Mouse (Mus musculus) intestine, postnatal 0 days (tissue): Measurements from ENCODE around the gene Vav2. TPM values are rescaled to one million over a fixed set of nuclear protein-coding genes. Genes with fewer than 3 reads are reported as not detected.

Experiments used
- ATAC-seq: fragments of 200-750 bp; cut with Nextera tagmentation; 2 replicates; pipeline ENCODE4 v1.8.0; 2017; ENCODE audit warnings: mild to moderate bottlenecking, moderate TSS enrichment, moderate library complexity
- H3K27ac ChIP-seq: fragments of 300-500 bp; sonication (generic); 2 replicates; pipeline ENCODE4 v1.5.1; 2014; ENCODE audit warnings: mild to moderate bottlenecking, low read depth, low read length, moderate library complexity
- H3K27me3 ChIP-seq: fragments of 300-500 bp; sonication (generic); replicated peaks from 2 replicates; pipeline ENCODE4 v1.6.1; 2014; ENCODE audit warnings: low read length, mixed read lengths; ENCODE audit not compliant: control insufficient read depth, insufficient read depth
- H3K36me3 ChIP-seq: fragments of 300-500 bp; sonication (generic); 2 replicates; pipeline ENCODE4 v1.6.1; 2014; ENCODE audit warnings: mild to moderate bottlenecking, moderate library complexity; ENCODE audit not compliant: control insufficient read depth, insufficient read depth
- H3K4me1 ChIP-seq: fragments of 300-500 bp; sonication (generic); replicated peaks from 2 replicates; pipeline ENCODE4 v1.6.1; 2014; ENCODE audit warnings: antibody characterized with exemption, low read length, mixed read lengths; ENCODE audit not compliant: control insufficient read depth, insufficient read depth
- H3K4me2 ChIP-seq: fragments of 300-500 bp; sonication (generic); replicated peaks from 2 replicates; pipeline ENCODE4 v1.6.1; 2014; ENCODE audit warnings: low read depth, mild to moderate bottlenecking, moderate library complexity
- H3K4me3 ChIP-seq: fragments of 300-500 bp; sonication (generic); 2 replicates; pipeline ENCODE4 v1.5.1; 2014; ENCODE audit warnings: low read depth, low read length
- H3K9ac ChIP-seq: fragments of 300-500 bp; sonication (generic); 2 replicates; pipeline ENCODE4 v1.6.1; 2014; ENCODE audit warnings: mild to moderate bottlenecking, low read depth, low read length
- H3K9me3 ChIP-seq: fragments of 300-500 bp; sonication (generic); 2 replicates; pipeline ENCODE4 v1.6.1; 2016; ENCODE audit warnings: mixed run types; ENCODE audit not compliant: control insufficient read depth
- CTCF ChIP-seq: sonication (generic); IDR thresholded peaks from 2 replicates; pipeline ENCODE4 v1.5.1; 2016; ENCODE audit warnings: low read depth, mild to moderate bottlenecking, control low read depth, antibody characterized with exemption, moderate library complexity
- WGBS: fragments of 180-500 bp; shearing (Covaris S2); extraction: QIAGEN DNeasy Blood & Tissue Kit; methylation state at CpG from one replicate; pipeline ENCODE4 v1.1.7; 2014; 5-methylcytosine and 5-hydroxymethylcytosine counted together
- polyA plus RNA-seq: library from polyadenylated mRNA; unstranded; fragments of >200 nt; fragmentation: Nextera tagmentation; extraction: Ambion mirVana; gene quantifications from 2 replicates; pipeline ENCODE4 v1.2.1, GENCODE M21; 2015

Gene Vav2
- polyA plus RNA-seq, 1 experiment from 2014 or later = 5.4 TPM

DNA sequence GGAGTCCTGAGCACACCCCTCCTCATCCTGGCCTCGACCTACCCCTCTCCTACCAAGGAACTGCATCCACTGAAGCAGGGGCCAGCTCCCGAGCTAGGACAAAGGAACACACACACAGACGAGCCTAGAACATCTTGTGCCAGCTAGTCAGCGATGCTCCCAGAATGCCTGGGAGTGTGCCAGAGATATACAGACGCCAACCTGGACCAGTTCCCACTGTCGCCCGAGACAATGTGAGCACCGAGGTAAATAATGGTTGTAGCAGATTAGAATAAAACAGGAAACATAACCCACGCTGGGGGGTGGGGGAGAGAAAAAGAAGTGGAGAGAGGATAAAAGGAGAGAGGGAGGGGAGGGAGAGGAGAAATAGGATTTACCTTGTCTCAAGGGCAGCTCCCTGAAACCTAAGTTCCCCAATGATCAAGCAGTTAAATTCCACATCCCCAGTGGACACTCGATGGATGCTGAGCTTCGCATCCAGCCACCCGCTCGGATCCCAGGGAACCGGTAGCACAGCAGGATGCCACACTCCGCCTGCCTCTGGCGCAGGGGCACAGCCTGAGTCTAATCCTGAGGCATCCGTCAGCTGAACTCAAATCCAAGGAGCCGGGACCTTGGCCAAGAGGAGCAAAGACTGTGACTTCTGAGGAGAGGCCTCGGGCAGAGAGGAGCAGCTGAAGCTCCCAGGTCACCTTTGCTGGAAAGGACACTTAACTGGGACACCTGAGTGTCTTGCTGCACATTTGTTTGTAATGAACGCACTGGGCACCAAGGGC lies 5.4 kb downstream of the Vav2 start:
- WGBS = 84% methylated on average over 20 of the region's 20 CpGs
- TF ChIP-seq CTCF = no peak

GRCm38 (mm10) chr2:27418577-27419070 lies 8.2 kb downstream of the Vav2 start:
- peaks cover 29% of the 10 kb centered on the region; the same call in 1 of the 2 replicates for H3K4me1 ChIP-seq
- H3K27me3 ChIP-seq = no peaks in the 10 kb centered on the region
- no peak for TF ChIP-seq CTCF
- peak; percentile 55 for ATAC-seq
- H3K9ac ChIP-seq = no peak overlapping the region
- peak overlapping the region; percentile 61; the same call in 1 of the 2 replicates for H3K27ac ChIP-seq
- H3K4me2 ChIP-seq = 0 out of 2 replicates have a peak overlapping the region, but pooled peaks have one; percentile 4
- H3K4me3 ChIP-seq = no peak overlapping the region
- no peaks in the 10 kb centered on the region for H3K9me3 ChIP-seq
- WGBS = 9% methylated on average over 6 of the region's 6 CpGs
- H3K36me3 ChIP-seq = no peaks in the 10 kb centered on the region

More for the DNA sequence above, 5.4 kb downstream of the Vav2 start:
- Histone ChIP-seq H3K4me1 (0 out of 2 replicates have a peak, but pooled peaks cover 14% of the 10 kb centered on the region), H3K27ac (no peak overlapping the region), H3K36me3 (no peaks in the 10 kb centered on the region), H3K9me3 (no peaks in the 10 kb centered on the region), H3K27me3 (no peaks in the 10 kb centered on the region), H3K4me2 (no peak overlapping the region), H3K4me3 (no peak overlapping the region), H3K9ac (no peak overlapping the region)
- no peak for ATAC-seq

DNA sequence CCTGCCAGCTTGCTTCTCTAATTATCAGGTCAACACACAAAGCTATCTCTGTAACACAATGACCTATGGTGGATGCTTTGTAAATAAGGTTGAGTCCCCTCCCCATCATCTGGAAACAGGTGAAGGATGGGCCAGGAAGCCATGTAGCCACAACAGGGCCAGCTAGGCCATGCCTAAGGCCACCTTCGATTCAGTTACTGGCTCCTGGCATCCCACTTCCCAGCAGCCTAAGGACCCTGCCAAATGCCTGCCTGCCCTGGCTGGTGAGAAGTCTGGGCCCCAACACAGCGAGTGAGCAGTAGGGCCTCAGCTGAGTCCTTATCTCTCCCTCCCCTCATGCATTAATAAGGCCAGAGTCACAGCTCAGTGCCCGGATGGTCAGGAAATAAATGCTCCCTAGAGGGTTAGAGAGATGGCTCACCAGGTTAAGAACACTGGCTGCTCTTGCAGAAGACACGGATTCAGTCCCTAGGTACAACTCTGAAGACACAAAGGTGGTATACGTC lies 9.1 kb downstream of the Vav2 start:
- no peak for ATAC-seq
- Histone ChIP-seq H3K36me3 (no peaks in the 10 kb centered on the region), H3K9me3 (no peaks in the 10 kb centered on the region), H3K4me2 (no peak overlapping the region; the same call in 1 of the 2 replicates), H3K27ac (no peak overlapping the region; the same call in 1 of the 2 replicates), H3K9ac (no peak overlapping the region), H3K27me3 (no peaks in the 10 kb centered on the region), H3K4me3 (no peak overlapping the region), H3K4me1 (peaks cover 29% of the 10 kb centered on the region; the same call in 1 of the 2 replicates)
- WGBS = 41% methylated on average over 5 of the region's 5 CpGs
- no peak for TF ChIP-seq CTCF

DNA sequence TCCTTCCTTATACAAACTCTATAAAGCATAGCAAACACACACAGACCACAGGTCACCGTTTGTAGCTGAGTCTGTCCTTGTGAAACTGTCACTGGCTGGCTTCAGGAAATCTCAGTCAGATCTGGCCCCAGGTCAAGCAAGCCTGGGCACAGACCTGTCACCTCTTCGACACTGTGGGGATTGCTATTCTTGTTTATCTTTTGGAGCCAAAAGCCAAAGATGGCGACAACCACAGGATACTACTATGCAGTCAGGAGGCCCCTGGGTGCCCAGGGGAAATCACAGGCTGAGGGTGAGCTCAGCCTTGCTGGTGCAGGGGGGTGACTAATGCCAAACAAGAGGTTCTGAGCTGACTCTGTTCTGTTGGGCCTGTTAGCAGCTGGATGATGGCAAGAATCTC lies 10.4 kb downstream of the Vav2 start:
- Histone ChIP-seq H3K4me2 (no peak overlapping the region), H3K4me1 (peaks cover 35% of the 10 kb centered on the region; the same call in 1 of the 2 replicates), H3K27ac (no peak overlapping the region), H3K27me3 (no peaks in the 10 kb centered on the region), H3K4me3 (no peak overlapping the region), H3K36me3 (no peaks in the 10 kb centered on the region), H3K9ac (no peak overlapping the region), H3K9me3 (no peaks in the 10 kb centered on the region)
- WGBS = 13% methylated on average over 3 of the region's 3 CpGs
- TF ChIP-seq CTCF = no peak
- peak; percentile 22; the same call in 1 of the 2 replicates for ATAC-seq

DNA sequence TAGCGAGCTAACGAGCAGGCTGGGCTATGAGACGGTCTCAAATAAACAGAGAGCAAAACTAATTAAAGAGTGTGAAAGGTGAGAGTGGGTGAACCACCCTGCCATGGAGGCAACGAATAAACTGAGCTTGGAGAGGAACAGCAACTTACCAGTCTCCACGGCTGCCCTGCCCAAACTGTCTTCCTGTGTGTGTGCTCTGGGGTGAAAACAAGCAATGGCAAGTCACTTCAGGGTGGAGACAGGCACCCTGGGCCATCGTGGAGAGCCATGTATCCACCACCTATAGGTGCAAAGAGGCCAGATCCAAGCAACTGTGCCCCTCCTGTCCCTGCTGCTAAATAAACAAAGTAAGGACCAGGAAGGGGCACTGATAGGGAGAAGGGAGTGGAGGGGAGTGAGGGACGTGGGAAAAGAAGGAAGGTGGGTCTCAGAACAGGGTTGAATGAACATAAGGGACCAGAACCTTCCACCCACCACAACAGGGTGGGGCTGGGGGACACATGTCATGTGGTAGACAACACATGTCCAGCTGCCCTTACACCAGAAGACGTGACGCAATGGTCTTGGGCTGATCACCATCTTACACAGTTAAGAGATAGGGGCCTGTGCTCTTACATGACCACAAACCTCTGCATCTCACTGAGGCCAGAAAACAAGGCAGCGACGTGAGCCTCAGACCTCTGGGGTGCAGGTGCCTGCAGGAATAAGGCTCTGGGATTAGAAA lies 11.6 kb downstream of the Vav2 start:
- H3K9ac ChIP-seq = no peak overlapping the region
- no peaks in the 10 kb centered on the region for H3K27me3 ChIP-seq
- ATAC-seq = no peak
- H3K4me3 ChIP-seq = no peak overlapping the region
- 32% methylated on average over 11 of the region's 11 CpGs for WGBS
- 0 out of 2 replicates have a peak overlapping the region, but pooled peaks have one; percentile 3 for H3K4me2 ChIP-seq
- no peaks in the 10 kb centered on the region for H3K9me3 ChIP-seq
- peaks cover 35% of the 10 kb centered on the region for H3K4me1 ChIP-seq
- TF ChIP-seq CTCF = no peak
- peak overlapping the region; percentile 4; the same call in 1 of the 2 replicates for H3K27ac ChIP-seq
- H3K36me3 ChIP-seq = no peaks in the 10 kb centered on the region
